Comparison of ENCODE assay signal across 19 mouse cellular contexts in genomic region chr2:167486573-167486972, GRCm38 (mm10). TPM values are rescaled to one million over a fixed set of nuclear protein-coding genes. Genes with fewer than 3 reads are reported as not detected.
DNase-seq lines count a peak whose midpoint lies in the region; ATAC-seq lines count a peak whose summit lies in the region.
"Had no signal": no experiment of that assay in that cellular context is flagged by ENCODE, and none has a peak within 500 bp of the region (broad histone marks: within the 10 kb centered on the region; RNA-seq: fewer than 3 reads in every experiment).

No protein-coding gene starts in this region.

- 80% methylated on average over 4 of the region's 4 CpGs for WGBS in heart, embryonic 15.5 days

- H3K4me2 ChIP-seq in heart, embryonic 15.5 days: no peak overlapping the region
- H3K4me2 ChIP-seq: embryonic facial prominence, embryonic 13.5 days; liver, embryonic 12.5 days; lung, embryonic 15.5 days; midbrain, embryonic 15.5 days had no signal

- H3K4me1 ChIP-seq in heart, embryonic 15.5 days (replicated peaks): peaks cover 39% of the 10 kb centered on the region

- no peak for ATAC-seq in heart, embryonic 15.5 days (replicated peaks; ENCODE audit: insufficient number of reproducible peaks, insufficient read depth, low FRiP score, low read depth)
- ATAC-seq: CD4-positive, CD25-positive, alpha-beta regulatory T cell, adult 4 months; liver, embryonic 12.5 days had no signal

- H3K9ac ChIP-seq in heart, embryonic 15.5 days: 0 out of 2 replicates have a peak overlapping the region, but pooled peaks have one; percentile 3
- H3K9ac ChIP-seq: liver, embryonic 12.5 days; lung, embryonic 15.5 days; midbrain, embryonic 15.5 days had no signal

- no peak for DNase-seq in heart, postnatal 14 days
- peak; percentile 28 for DNase-seq in 3T3-L1 (ENCODE audit: low read depth, low spot score)
- DNase-seq in brain, adult 2 months (ENCODE audit: low read depth, low spot score): peak; percentile 67
- peak; percentile 71 to 73 for DNase-seq in cerebellum, postnatal 36 days
- DNase-seq in adrenal gland, adult 8-10 months: no peak
- DNase-seq in ovary, postnatal 36 days (ENCODE audit: low spot score): no peak
- DNase-seq: adrenal gland, postnatal 36 days; kidney, adult 2 months; kidney, postnatal 36 days; layer of hippocampus, postnatal 36 days; left cerebral cortex, postnatal 4 days; right cerebral cortex, postnatal 4 days had no signal

- no peaks in the 10 kb centered on the region for H3K27me3 ChIP-seq in heart, embryonic 15.5 days
- H3K27me3 ChIP-seq: embryonic facial prominence, embryonic 13.5 days; liver, embryonic 12.5 days; lung, embryonic 15.5 days; midbrain, embryonic 15.5 days had no signal

- H3K27ac ChIP-seq in heart, embryonic 15.5 days: no peak overlapping the region
- H3K27ac ChIP-seq: embryonic facial prominence, embryonic 13.5 days; liver, embryonic 12.5 days; lung, embryonic 15.5 days; midbrain, embryonic 15.5 days had no signal

- intact Hi-C loops in heart, postnatal 14 days (cut with DNase I): no loop called here

- H3K36me3 ChIP-seq in heart, embryonic 15.5 days: peaks cover 18% of the 10 kb centered on the region

- H3K9me3 ChIP-seq in heart, embryonic 15.5 days (replicated peaks): no peaks in the 10 kb centered on the region
- H3K9me3 ChIP-seq: embryonic facial prominence, embryonic 13.5 days; liver, embryonic 12.5 days; lung, embryonic 15.5 days; midbrain, embryonic 15.5 days had no signal

- no peak overlapping the region for H3K4me3 ChIP-seq in heart, embryonic 15.5 days
- H3K4me3 ChIP-seq: embryonic facial prominence, embryonic 13.5 days; liver, embryonic 12.5 days; lung, embryonic 15.5 days; midbrain, embryonic 15.5 days had no signal

RNA-seq across cellular contexts. Expression of gene Rnf114, which starts 5.9 kb away (rescaled TPM):
- polyA plus RNA-seq in heart, embryonic 15.5 days (2015; fragmentation: Nextera tagmentation; extraction: Ambion mirVana): 57.9 and 73.0 TPM in 2 replicates
- 10 to 100 TPM; 50.7 to 52.1 TPM for total RNA-seq in heart, postnatal 14 days (2021)
- total RNA-seq in adrenal gland, adult 8-10 months (2022): 100 to 1,000 TPM in 2 of 4 experiments, 10 to 100 TPM in 2; 74.5 to 110 (median 100) TPM

RNA-seq across cellular contexts. Expression of gene Spata2, which starts 6.1 kb away (rescaled TPM):
- polyA plus RNA-seq in heart, embryonic 15.5 days (2015; fragmentation: Nextera tagmentation; extraction: Ambion mirVana): 13.8 and 14.9 TPM in 2 replicates
- total RNA-seq in heart, postnatal 14 days (2021): 10 to 100 TPM; 18.2 to 20.9 TPM
- total RNA-seq in adrenal gland, adult 8-10 months (2022): 10 to 100 TPM; 34.8 to 49.8 (median 38.9) TPM

RNA-seq across cellular contexts. Expression of gene Snai1, which starts 51.4 kb away (rescaled TPM):
- polyA plus RNA-seq in heart, embryonic 15.5 days (2015; fragmentation: Nextera tagmentation; extraction: Ambion mirVana): 14.0 and 19.5 TPM in 2 replicates
- total RNA-seq in heart, postnatal 14 days (2021): 1 to 10 TPM; 3.0 to 3.1 TPM
- 1 to 10 TPM; 6.5 to 9.1 (median 7.6) TPM for total RNA-seq in adrenal gland, adult 8-10 months (2022)
- total RNA-seq: granulocyte monocyte progenitor cell, adult 5-6 weeks had no signal

Comparison
In these comparisons a context has a peak if more than half of its experiments do, and no peak if none do; other contexts are left out.
1. DNase-seq: peak in 3T3-L1 (single experiment), brain, adult 2 months (single experiment) and cerebellum, postnatal 36 days (2 of 2); none in heart, postnatal 14 days (0 of 2), adrenal gland, adult 8-10 months (single experiment) and ovary, postnatal 36 days (single experiment).